Mouse (Mus musculus) forebrain, embryonic 13.5 days (tissue): ENCODE measurements at regions not wholly inside any gene's neighbourhood (a gene's known extent, or its start where the extent isn't known, plus 50 kb on each side); places are given as distances from the start of the nearest gene placed in this dataset.

Experiments
- ATAC-seq: fragments of 200-750 bp; cut with Nextera tagmentation; 2 replicates; pipeline ENCODE4 v1.8.0; 2017
- H3K27ac ChIP-seq: fragments of 300-500 bp; sonication (generic); 2 replicates; pipeline ENCODE4 v1.5.1; 2015; ENCODE audit warnings: inconsistent platforms, mild to moderate bottlenecking, moderate library complexity
- H3K27me3 ChIP-seq: fragments of 300-500 bp; sonication (generic); 2 replicates; pipeline ENCODE4 v1.6.1; 2015; ENCODE audit warnings: mild to moderate bottlenecking, inconsistent platforms
- H3K36me3 ChIP-seq: fragments of 300-500 bp; sonication (generic); 2 replicates; pipeline ENCODE4 v1.6.1; 2015; ENCODE audit warnings: mild to moderate bottlenecking, inconsistent platforms; ENCODE audit not compliant: poor library complexity, severe bottlenecking
- H3K4me1 ChIP-seq: fragments of 300-500 bp; sonication (generic); 2 replicates; pipeline ENCODE4 v1.6.1; 2015; ENCODE audit warnings: inconsistent platforms
- H3K4me2 ChIP-seq: fragments of 300-500 bp; sonication (generic); 2 replicates; pipeline ENCODE4 v1.6.1; 2015; ENCODE audit warnings: inconsistent platforms, mild to moderate bottlenecking, moderate library complexity
- H3K4me3 ChIP-seq: fragments of 300-500 bp; sonication (generic); 2 replicates; pipeline ENCODE4 v1.5.1; 2015; ENCODE audit warnings: mild to moderate bottlenecking, inconsistent platforms
- H3K9ac ChIP-seq: fragments of 300-500 bp; sonication (generic); 2 replicates; pipeline ENCODE4 v1.6.1; 2015; ENCODE audit warnings: mild to moderate bottlenecking, inconsistent platforms
- H3K9me3 ChIP-seq: fragments of 300-500 bp; sonication (generic); replicated peaks from 2 replicates; pipeline ENCODE4 v1.6.1; 2016; ENCODE audit warnings: inconsistent platforms
- WGBS: fragments of 180-500 bp; shearing (Covaris S2); methylation state at CpG from one replicate; pipeline ENCODE4 v1.1.7; 2015; 5-methylcytosine and 5-hydroxymethylcytosine counted together

- no peak overlapping the region for H3K4me3 ChIP-seq
- no peaks in the 10 kb centered on the region for H3K9me3 ChIP-seq
- H3K27ac ChIP-seq: no peak overlapping the region
- no peak for ATAC-seq
- no peak overlapping the region for H3K9ac ChIP-seq
- H3K4me2 ChIP-seq: no peak overlapping the region
- no peaks in the 10 kb centered on the region for H3K4me1 ChIP-seq
- 86% methylated on average over 18 of the region's 18 CpGs for WGBS
- no peaks in the 10 kb centered on the region for H3K36me3 ChIP-seq
- H3K27me3 ChIP-seq: no peaks in the 10 kb centered on the region
Observed at GRCm38 (mm10) chr10:31012669-31013358, 170.2 kb upstream of the Hey2 start.

- no peak overlapping the region for H3K4me3 ChIP-seq
- H3K9me3 ChIP-seq: no peaks in the 10 kb centered on the region
- H3K27ac ChIP-seq: no peak overlapping the region
- no peak overlapping the region for H3K4me2 ChIP-seq
- no peaks in the 10 kb centered on the region for H3K36me3 ChIP-seq
- no peak for ATAC-seq
- WGBS: 77% methylated on average over 1 of the region's 1 CpGs
- H3K27me3 ChIP-seq: no peaks in the 10 kb centered on the region
- no peaks in the 10 kb centered on the region for H3K4me1 ChIP-seq
- H3K9ac ChIP-seq: no peak overlapping the region
Observed at GRCm38 (mm10) chr10:31009955-31010254, 167.3 kb upstream of the Hey2 start.

GRCm38 (mm10) chr10:31009128-31009954, 166.7 kb upstream of the Hey2 start:
- Histone ChIP-seq H3K4me1 (no peaks in the 10 kb centered on the region), H3K4me3 (no peak overlapping the region), H3K27ac (no peak overlapping the region), H3K9ac (no peak overlapping the region), H3K36me3 (no peaks in the 10 kb centered on the region), H3K4me2 (no peak overlapping the region), H3K9me3 (no peaks in the 10 kb centered on the region), H3K27me3 (no peaks in the 10 kb centered on the region)
- no peak for ATAC-seq
- 84% methylated on average over 5 of the region's 5 CpGs for WGBS

- Histone ChIP-seq H3K9ac (no peak overlapping the region), H3K4me1 (no peaks in the 10 kb centered on the region), H3K27ac (no peak overlapping the region), H3K9me3 (no peaks in the 10 kb centered on the region), H3K4me3 (no peak overlapping the region), H3K36me3 (no peaks in the 10 kb centered on the region), H3K4me2 (no peak overlapping the region), H3K27me3 (no peaks in the 10 kb centered on the region)
- WGBS: 85% methylated on average over 12 of the region's 12 CpGs
- ATAC-seq: no peak
Observed at GRCm38 (mm10) chr10:30998163-30998944, 155.8 kb upstream of the Hey2 start.

- no peak overlapping the region for H3K4me3 ChIP-seq
- H3K27me3 ChIP-seq: no peaks in the 10 kb centered on the region
- ATAC-seq: no peak
- H3K9ac ChIP-seq: no peak overlapping the region
- no peaks in the 10 kb centered on the region for H3K9me3 ChIP-seq
- no peaks in the 10 kb centered on the region for H3K4me1 ChIP-seq
- WGBS: 80% methylated on average over 3 of the region's 3 CpGs
- H3K27ac ChIP-seq: no peak overlapping the region
- no peak overlapping the region for H3K4me2 ChIP-seq
- H3K36me3 ChIP-seq: no peaks in the 10 kb centered on the region
Observed at GRCm38 (mm10) chr10:30992167-30992566, 149.6 kb upstream of the Hey2 start.

GRCm38 (mm10) chr10:30980279-30980968, 137.8 kb upstream of the Hey2 start:
- WGBS: under 1% methylated on average over 8 of the region's 8 CpGs
- ATAC-seq: peak; percentile 95
- Histone ChIP-seq H3K4me3 (peak overlapping the region; percentile 25), H3K27ac (peak overlapping the region; percentile 62; the same call in 1 of the 2 replicates), H3K4me2 (peak overlapping the region; percentile 56), H3K9ac (peak overlapping the region; percentile 43), H3K9me3 (no peaks in the 10 kb centered on the region), H3K36me3 (no peaks in the 10 kb centered on the region), H3K4me1 (peaks cover 14% of the 10 kb centered on the region), H3K27me3 (no peaks in the 10 kb centered on the region)

GRCm38 (mm10) chr10:30979766-30980165, 137.2 kb upstream of the Hey2 start:
- H3K27me3 ChIP-seq: no peaks in the 10 kb centered on the region
- 6% methylated on average over 3 of the region's 3 CpGs for WGBS
- no peaks in the 10 kb centered on the region for H3K36me3 ChIP-seq
- peak overlapping the region; percentile 56 for H3K4me2 ChIP-seq
- peak overlapping the region; percentile 25 for H3K4me3 ChIP-seq
- peak overlapping the region; percentile 43; the same call in 1 of the 2 replicates for H3K9ac ChIP-seq
- ATAC-seq: peak; percentile 68
- peak overlapping the region; percentile 62; the same call in 1 of the 2 replicates for H3K27ac ChIP-seq
- no peaks in the 10 kb centered on the region for H3K9me3 ChIP-seq
- H3K4me1 ChIP-seq: peaks cover 14% of the 10 kb centered on the region

GRCm38 (mm10) chr10:30966176-30966575, 123.6 kb upstream of the Hey2 start:
- H3K9ac ChIP-seq: no peak overlapping the region
- no peaks in the 10 kb centered on the region for H3K36me3 ChIP-seq
- H3K4me1 ChIP-seq: no peaks in the 10 kb centered on the region
- H3K27me3 ChIP-seq: no peaks in the 10 kb centered on the region
- no peak overlapping the region for H3K27ac ChIP-seq
- no peak overlapping the region for H3K4me3 ChIP-seq
- no peak for ATAC-seq
- H3K9me3 ChIP-seq: no peaks in the 10 kb centered on the region
- WGBS: 98% methylated on average over 1 of the region's 1 CpGs
- H3K4me2 ChIP-seq: no peak overlapping the region

- Histone ChIP-seq H3K4me1 (no peaks in the 10 kb centered on the region), H3K9ac (no peak overlapping the region), H3K36me3 (no peaks in the 10 kb centered on the region), H3K27ac (no peak overlapping the region), H3K4me3 (no peak overlapping the region), H3K27me3 (no peaks in the 10 kb centered on the region), H3K4me2 (no peak overlapping the region), H3K9me3 (no peaks in the 10 kb centered on the region)
- WGBS: 88% methylated on average over 3 of the region's 3 CpGs
- no peak for ATAC-seq
Observed at GRCm38 (mm10) chr10:30953825-30954224, 111.2 kb upstream of the Hey2 start.

- 66% methylated on average over 2 of the region's 2 CpGs for WGBS
- Histone ChIP-seq H3K36me3 (no peaks in the 10 kb centered on the region), H3K9ac (no peak overlapping the region), H3K27me3 (no peaks in the 10 kb centered on the region), H3K9me3 (no peaks in the 10 kb centered on the region), H3K27ac (no peak overlapping the region), H3K4me1 (no peaks in the 10 kb centered on the region), H3K4me2 (no peak overlapping the region), H3K4me3 (no peak overlapping the region)
- ATAC-seq: no peak
Observed at GRCm38 (mm10) chr10:30952410-30952809, 109.8 kb upstream of the Hey2 start.

GRCm38 (mm10) chr10:30946601-30947000, 104.0 kb upstream of the Hey2 start:
- no peak for ATAC-seq
- H3K9me3 ChIP-seq: no peaks in the 10 kb centered on the region
- no peak overlapping the region for H3K4me2 ChIP-seq
- H3K4me1 ChIP-seq: no peaks in the 10 kb centered on the region
- H3K36me3 ChIP-seq: no peaks in the 10 kb centered on the region
- H3K9ac ChIP-seq: no peak overlapping the region
- no peaks in the 10 kb centered on the region for H3K27me3 ChIP-seq
- no peak overlapping the region for H3K4me3 ChIP-seq
- WGBS: 90% methylated on average over 4 of the region's 4 CpGs
- H3K27ac ChIP-seq: no peak overlapping the region
